Mouse (Mus musculus) T-helper 1 cell (primary cell): ENCODE measurements around the gene Lrrc71.

ENCODE experiments used
- in situ Hi-C: fragments of 300-600 bp; cut with MboI, MseI; formaldehyde crosslinking; loops from one replicate; pipeline ENCODE4 v1.15.1; 2025; ENCODE audit warnings: high pct_unique_total_duplicates

Lrrc71 gene

DNA sequence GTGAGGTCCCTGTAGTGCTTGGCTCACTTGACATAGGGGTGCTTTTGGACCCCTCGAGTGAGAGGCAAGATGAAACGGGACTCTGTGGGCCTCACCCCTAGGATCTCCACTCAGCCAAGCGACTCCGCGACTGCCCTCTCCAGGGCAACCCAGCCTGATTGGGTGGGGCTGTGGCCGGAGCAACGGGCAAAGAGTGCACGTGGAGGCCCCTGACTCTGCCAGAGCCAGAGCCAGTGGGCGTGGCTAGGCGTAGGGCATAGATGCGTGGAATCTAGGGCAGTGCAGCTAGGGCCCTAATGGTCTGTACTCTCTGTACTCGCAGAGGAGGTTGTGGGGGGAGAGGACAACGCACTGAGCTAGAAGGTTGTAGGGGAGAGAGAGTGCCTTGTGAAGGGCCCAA lies at the start of gene Lrrc71:
Gene Lrrc71 (minus strand): TSS at position 195 of the 400 bp plus-strand sequence.
- in situ Hi-C loops: no loop called here

DNA sequence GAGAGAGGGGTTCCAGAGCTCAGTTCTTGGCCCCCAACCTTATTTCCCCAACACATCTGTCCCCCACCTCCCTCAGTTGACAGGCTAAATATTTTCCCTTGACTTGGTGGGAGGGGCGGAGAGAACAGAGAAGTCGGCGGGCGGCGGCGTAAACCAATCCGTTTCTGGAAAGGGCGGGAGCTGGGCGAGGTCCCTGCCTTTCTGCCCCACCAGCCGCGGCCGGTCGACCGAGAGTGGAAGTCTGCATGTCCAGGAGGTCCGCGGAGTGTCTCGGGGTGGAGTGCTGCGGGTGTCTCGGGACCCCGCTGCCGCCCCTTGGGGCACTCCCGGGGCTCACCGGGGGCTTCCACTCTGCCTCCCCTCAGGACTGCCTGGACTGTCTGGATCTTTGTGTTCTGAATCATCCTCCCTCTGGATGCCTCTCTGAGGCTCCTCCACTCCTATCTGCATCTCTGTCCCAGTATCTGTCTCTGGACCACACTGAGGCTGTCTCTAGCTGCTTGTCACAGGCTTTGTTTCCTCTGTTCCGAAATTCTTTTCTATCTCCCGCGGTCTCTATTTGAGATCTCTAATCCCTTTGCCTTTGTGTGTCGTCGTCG lies 48.4 kb upstream of the Lrrc71 start, which contains the start of gene Insrr:
Gene Insrr (plus strand): TSS at position 216 of the 599 bp plus-strand sequence.
- in situ Hi-C loops: no loop called here

DNA sequence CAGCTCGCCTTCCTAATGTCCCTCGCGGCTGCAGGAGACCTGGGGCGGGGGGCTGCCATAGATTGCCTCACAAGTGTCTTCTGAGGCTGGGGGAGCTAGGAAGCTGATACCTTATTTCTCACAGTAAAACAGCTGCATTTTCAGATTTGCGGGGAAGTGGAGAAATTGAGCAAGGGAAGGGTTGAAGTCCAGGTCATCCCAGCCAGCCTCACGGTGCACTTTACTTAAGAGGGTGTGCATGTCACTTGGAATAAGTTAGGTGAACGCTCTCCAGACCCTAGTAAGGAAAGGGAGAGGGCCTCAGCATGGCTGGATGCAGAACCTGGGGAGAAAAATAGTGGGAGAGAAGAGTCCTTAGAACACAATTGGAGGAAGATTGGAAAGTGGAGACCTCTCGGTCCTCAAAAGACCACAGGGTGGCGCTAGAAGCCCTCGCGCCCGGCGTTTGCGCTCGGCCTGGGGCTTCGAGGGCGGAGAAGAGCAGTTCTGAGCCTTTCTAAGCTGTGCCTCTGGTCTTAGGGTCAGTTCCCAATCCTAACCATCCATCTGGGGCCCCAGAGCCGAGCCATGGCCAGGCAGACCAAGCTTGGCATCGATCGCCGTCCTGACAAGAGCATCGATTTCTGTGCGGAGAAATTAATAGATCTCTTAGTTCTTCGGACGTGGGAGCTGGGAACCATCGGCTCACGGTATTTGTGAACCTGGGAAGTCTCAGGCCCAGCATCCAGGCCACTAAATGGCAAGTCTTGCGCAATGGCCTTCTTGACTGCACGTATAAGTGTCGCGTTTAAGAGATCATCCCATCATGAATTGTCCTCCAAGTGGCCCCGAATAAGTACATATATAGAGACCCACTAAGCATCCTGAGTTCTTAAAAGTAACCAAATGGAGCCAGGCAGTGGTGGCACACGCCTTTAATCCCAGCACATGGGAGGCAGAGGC lies 47.2 kb upstream of the Lrrc71 start:
- in situ Hi-C loops: no loop called here

DNA sequence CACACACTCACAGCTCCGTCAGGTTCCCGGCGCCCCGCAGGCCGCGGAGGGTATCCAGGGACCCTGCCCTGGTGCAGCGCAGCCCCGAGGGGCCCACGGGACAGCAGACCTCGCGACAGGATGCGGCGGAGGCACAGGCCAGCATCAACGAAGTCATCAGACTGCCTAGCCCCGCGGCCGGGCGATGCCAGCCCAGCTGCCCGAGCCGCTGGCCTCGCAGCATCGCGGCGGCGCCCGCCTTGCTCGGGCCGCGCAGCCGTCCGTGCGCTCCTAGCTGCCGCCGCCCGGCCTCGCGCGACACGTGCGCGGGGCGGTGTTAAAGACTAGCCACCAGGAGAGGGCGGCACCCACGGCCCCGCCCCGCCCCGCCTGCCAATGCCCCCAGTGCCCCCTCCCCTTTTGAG lies 46.5 kb upstream of the Lrrc71 start, which contains the start of gene Ntrk1:
Gene Ntrk1 (minus strand): TSS at position 241 of the 404 bp plus-strand sequence.
- in situ Hi-C loops: no loop called here

DNA sequence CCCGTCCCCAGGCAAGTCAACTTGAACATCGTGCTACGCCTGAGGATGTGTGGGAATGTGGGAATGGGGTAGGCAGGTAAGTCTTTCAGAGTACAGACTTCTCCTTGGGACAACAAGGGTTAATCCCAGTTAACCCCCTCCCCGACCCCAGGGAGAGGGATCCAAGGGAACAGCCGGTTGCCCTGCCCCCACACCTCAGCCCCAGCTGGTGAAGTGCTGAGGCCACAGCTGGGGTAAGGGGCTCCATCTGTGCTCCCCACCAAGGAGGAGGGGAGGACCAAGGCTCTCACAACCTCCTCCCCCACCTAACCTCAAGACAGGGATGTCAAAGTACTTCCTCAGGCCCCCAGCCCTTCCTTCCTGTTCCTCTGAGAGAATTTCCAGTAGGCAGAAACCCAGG lies 41.3 kb upstream of the Lrrc71 start:
- in situ Hi-C loops: no loop called here

DNA sequence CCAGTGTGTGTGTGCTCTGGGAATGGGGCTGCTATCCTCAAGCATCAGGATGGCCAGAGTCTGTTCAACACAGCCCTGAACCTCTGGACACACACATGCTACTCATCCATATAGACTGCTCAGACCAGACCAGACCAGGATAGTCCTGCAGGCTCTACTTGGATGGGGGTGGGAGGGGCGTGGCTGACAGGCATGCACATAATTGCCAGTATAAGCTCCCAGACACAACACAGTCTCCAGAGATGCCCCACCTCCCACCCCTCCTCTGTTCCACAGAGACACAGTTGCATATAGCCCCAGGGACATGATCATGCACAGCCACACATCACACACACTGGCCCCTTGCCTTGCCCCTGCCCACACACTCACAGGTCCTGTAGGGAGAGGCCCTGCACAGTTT lies 40.8 kb upstream of the Lrrc71 start:
- in situ Hi-C loops: no loop called here

DNA sequence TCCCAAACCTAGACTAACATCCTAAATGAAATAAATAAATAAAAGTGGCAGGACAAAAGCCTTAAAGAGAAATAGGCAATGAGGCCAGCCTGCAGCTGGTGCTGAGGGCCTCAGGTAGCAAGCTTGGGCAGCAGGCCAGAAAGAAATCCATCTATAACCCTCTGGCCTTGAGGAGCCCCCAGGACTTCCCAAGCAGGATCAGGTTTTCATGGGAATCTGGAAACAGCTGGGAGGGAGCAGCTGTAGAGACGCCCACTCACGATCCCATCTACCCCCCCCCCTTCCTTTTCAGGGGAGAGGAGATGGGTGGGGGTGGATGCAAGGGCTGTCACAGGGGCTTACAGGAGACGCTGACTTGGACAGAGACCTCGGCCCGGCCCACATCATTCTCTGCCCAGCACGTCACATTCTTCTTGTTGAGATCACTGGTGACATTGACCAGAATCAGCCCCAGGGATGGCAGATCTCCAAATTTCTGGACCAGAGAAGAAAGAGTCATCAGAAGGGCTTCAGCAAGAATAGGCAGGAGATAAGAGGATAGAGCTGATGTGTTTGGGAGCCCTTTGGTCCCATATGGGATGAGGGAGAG lies 37.3 kb upstream of the Lrrc71 start:
- in situ Hi-C loops: no loop called here

DNA sequence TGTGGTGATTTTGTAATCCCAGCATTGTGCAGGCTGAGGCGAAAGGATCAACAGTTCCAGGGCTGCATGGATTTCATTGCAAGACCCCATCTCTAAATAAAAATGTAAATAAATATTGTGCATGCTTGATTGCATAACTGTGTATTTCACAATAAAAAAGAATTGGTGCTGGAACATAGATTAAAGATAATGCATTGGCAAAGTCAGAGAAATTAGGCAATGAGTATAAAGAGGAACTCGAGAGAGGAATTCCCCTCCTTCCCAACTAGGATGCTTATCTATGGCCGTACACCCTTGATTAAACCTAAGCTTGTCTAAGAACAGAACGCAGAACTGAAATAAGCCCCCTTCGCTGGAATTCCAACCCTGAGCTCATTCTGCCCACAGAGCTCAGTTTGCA lies 36.7 kb upstream of the Lrrc71 start:
- in situ Hi-C loops: no loop called here

DNA sequence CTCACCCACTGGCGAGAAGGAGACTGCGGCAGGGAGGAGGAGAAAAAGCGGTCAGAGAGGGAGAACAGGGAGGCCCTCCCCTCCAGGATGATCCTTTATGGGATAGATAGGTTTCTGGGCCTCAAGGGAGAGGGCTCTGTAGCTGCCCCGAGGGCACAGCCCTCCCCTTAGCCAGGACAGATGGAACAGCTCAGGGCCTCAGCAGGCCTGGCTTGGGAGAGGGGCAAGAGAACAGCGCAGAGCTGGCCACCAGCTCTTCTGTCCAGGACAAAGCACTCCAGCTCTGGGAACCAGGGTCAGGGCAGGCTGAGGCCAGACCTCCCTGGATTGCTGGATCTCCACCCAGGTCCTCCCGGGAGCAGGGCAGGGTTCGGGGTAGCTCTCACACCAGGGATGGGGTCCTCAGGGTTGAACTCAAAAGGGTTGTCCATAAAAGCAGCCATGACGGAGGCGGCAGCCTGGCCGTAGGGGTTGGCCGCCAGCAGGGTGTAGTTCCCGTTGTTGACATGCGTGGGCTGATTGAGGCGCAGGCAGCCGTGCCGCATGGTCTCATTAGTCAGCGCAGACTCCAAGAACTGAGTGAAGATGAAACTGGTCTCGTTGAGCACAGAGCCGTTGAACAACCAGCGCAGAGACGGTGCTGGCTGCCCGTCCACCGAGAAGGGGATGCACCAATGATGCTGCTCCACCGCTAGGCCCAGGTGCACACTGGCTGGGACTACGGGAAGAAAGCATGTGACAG lies 35.0 kb upstream of the Lrrc71 start:
- in situ Hi-C loops: no loop called here

DNA sequence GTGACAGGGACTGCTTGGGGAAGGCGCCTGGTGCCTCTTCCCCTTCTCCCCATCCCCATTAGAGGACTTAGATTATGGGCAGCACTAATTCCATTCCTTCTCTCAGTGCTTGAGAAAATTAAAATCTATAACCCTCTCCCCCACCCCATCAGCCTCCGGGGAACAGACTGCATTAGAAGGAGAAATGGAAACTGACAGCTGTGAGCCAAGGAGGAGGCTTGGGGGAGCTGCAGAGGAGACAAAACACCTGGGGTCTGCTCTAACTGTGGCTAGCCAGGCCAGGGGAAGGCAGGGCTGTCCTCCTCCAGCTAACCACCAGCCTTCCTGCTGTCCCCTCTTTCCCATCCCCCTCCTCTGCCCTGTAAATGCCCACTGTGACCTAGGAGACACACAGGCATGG lies 30.7 kb upstream of the Lrrc71 start:
- in situ Hi-C loops: no loop called here

DNA sequence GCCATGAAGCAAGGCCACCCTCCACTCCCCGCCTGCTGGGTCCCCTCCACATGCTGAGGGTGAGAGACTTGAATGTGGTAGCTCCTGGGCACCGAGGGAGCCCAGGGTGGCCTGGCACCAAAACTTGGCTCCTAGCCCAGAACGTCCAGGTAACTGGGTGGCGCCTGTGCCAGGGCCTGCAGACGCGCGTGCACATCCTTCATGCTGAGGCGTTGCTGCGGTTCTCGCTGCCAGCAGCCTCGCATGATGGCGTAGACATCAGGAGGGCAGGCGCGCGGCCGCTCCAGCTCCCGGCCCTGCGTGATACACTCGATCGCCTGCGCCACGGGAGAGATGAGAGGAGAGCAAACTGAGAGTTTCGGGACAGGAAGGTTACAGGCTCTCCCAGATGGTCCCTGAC lies 29.9 kb upstream of the Lrrc71 start:
- in situ Hi-C loops: no loop called here

DNA sequence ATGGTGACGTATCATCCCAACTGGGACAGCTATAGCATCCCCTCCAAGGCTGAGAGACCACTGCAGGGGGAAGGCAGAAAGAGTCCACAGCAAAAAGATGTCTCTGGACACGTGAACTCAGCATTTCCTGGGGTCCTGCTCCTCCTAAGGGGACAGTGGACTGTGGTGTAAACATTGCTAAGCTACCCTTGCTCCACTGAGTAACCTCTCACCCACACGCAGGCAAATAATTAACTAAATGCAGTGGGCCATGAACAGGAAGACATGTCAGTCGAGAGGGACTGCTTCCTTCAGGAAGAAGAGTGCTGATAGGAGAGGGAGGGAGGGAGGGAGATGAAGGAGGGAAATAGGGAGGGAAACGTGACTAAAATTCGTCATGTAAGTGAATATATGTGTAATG lies 22.7 kb upstream of the Lrrc71 start:
- in situ Hi-C loops: no loop called here

DNA sequence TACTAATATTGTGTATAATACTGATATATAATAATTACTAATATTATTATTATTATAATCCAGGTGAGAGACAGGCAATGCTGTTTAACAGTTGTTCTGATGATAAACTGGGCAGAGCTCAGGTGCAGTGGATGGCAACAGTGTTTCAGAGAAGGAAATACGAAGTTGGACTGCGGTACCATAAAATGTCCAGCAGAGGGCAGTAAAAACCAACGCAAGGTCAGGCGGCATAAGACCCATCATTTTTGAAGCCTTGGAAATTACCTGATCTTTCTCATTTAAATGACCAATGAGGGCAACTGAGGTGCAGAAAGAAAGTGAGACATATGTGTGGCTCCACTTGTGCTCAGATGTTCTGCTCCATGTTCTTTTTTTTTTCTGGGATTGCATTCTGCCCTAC lies 21.9 kb upstream of the Lrrc71 start:
- in situ Hi-C loops: no loop called here

DNA sequence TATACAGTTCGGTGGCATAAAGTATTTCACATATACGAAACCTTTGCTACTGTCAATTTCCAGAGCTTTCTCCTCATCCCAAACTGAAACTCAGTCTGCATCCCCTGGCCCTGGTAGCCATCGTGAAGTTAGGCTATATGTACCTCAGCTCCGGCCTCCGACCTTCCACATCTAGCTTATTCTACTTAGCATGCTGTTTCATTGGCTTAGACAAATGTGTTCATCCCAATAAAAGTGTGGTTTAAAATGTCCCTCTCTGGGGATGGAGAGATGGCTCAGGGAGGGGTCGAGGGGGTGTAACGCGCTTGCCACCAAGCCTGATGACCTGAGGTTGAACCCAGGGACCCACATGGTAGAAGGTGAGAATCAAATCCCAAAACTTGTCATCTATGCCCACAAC lies 21.1 kb upstream of the Lrrc71 start:
- in situ Hi-C loops: loop anchor here (5.0 kb wide), 1 partner anchor 48 kb away; no protein-coding TSS in a partner anchor

DNA sequence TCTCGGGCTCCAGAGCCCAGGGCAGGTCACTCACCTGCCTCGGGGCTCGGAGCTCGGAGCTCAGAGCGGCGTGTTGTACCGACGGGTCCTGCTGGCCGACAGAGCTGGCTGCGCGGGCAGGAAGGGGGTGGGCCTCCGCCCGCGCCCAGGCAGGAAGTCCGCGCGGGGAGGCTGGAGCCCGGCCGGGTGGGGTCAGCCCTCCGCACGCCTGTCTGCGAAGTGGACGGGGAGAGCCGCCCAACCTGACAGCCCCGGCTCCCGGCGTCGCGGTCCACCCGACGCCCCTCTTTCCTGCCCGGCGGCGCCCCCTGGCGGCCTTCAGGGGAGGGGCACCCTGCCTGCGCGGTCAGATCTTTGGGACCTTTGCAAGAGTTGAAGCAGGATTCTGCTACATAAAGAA lies 20.4 kb upstream of the Lrrc71 start:
- in situ Hi-C loops: loop anchor here (5.0 kb wide), 1 partner anchor 48 kb away; no protein-coding TSS in a partner anchor

DNA sequence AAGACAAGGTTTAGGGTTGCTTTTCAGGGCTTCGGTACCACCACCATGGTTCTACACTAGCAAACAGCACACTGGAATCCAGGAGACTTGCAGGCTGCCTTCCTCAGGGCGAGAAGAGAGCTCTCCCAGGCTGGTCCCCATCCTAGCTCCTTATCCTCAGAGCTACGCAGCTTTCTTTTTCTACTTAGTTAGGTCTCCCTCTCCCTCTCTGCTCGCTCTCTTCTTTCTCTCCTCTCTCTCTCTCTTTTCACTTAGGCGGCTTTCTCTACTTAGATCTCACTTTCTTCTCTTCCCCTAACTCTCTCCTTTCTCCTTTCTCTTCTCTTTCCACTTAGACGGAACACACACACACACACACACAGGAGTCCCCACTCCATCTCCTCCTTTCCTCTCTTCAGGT lies 20.0 kb upstream of the Lrrc71 start:
- in situ Hi-C loops: loop anchor here (5.0 kb wide), 1 partner anchor 49 kb away; no protein-coding TSS in a partner anchor

DNA sequence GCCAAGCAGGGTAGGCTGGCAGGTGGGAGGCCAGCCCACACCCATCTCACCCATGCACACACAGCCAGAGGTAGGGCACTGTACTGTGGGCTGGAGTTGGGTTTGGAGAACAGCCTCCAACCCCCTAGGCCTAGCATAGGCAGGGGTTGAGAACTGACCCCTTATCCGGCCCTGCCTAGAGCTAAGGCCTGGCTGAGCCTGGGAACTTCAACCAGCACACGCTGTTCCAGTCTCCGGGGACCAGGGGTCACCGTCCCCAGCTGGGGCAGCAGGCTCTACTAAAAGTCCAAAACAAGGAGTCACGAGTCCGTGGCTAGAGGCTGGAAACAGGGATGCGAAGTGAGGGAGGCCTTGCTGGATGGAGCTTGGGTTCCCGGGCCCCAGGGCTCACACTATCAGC lies 19.3 kb upstream of the Lrrc71 start:
- in situ Hi-C loops: loop anchor here (5.0 kb wide), 1 partner anchor 50 kb away; no protein-coding TSS in a partner anchor

DNA sequence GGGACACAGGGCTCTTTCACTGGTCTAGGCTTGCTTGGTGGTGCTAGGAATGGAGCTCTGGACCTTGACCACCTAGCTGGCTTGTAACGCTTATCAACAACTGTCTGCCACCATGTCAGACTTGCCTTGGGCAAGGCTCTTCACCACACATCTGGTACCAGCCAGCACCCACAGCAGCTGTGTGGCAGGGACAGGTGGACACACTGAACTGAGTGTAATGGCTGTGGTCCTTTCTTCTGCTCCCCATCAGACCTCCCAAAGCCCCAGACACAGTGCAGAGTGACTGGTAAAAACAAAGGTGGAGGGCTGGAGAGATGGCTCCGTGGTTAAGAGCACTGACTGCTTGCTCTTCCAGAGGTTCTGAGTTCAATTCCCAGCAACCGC lies 17.9 kb upstream of the Lrrc71 start:
- in situ Hi-C loops: loop anchor here (5.0 kb wide), 1 partner anchor 51 kb away; no protein-coding TSS in a partner anchor

DNA sequence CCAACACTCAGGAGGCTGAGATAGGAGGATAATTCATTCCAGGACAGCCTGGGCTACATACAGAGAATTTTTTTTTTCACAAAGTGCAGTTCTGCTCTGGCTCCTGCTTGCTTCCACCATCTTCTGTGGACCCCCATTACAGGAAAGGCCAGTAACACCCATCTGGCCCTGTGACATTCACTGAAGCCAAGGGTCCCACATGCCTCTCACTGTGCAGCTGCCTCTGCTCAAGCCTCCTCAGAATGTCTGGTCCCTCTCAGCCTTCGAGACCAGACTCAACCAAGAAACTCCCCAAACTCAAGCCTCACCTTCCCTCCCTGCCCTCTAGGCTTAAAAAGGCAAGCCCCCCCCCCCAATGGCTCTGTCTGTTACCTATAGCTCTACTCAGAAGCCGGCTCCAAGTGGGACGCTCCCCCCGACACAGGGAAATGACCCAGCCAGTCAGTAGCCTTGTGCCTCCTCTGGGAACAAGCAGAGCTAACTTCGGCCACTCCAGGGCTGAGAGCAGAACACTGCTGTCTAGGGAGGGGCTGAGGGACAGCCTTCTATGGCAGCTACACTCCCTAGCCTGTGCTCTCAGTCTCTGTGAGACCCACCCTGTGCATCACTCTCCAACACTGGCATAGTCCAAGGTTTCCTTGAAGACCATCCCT lies 17.3 kb upstream of the Lrrc71 start:
- in situ Hi-C loops: loop anchor here (5.0 kb wide), 1 partner anchor 52 kb away; no protein-coding TSS in a partner anchor

DNA sequence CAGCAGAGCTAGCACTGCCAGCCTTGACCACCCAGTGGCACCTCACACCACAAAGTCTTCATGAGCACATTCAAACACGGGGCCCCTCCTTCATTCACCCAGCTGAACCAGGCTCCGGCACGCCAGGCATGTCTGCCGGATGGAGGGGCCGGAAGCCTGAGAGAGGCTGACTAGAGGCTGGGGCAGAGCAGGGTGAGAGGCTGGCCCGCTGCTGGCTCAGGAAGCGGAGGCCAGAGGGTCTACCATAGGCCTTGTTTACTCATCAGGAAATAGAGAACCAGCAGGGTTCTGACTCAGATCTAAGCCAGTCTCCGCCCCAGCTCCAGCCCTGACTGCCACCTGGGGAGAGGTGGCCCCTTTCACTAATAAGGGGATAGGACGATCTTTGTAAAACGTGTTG lies 16.7 kb upstream of the Lrrc71 start:
- in situ Hi-C loops: loop anchor here (5.0 kb wide), 1 partner anchor 52 kb away; no protein-coding TSS in a partner anchor

DNA sequence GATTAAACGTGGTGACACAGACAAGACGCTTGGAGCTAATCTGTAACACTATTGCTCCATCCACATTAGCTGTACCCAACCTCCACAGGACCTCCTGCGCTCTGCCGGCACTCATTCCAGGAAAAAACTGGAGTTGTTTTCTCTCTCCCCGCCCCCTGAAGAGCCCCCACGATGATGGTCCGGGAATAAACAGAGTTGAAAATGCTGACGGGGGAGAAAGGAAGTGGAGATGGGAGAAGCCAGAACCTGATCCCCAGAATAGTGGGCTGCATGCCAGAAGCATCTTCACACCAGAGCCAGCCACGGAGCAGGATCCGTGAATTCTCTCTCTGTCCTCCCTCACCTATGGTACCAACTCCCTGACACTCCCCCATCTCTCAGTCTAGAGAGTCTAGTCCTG lies 16.1 kb upstream of the Lrrc71 start:
- in situ Hi-C loops: no loop called here
